Mouse (Mus musculus) fat pad, adult 2 months (tissue): ENCODE measurements around the gene Vmn1r43.
"Not testable (repeated sequence)": the region's sequence is repeated elsewhere in the genome, so short reads cannot be mapped to it uniquely, and the experiment has no call there.

Source experiments
- DNase-seq: peaks from one replicate; pipeline ENCODE4 v3.0.0-alpha.2; 2011; ENCODE audit warnings: low read depth, low spot score; ENCODE audit errors: extremely low read depth

The Vmn1r43 gene

GRCm38 (mm10) chr6:89876313-89876712, at the start of gene Vmn1r43, which contains the start of gene Vmn1r42:
TSS of gene Vmn1r43 (minus strand) at chr6:89876413.
TSS of gene Vmn1r42 (minus strand) at chr6:89876413.
- not testable (repeated sequence) for DNase-seq

- DNase-seq = no peak
These were observed 7.6 kb upstream of the Vmn1r43 start for GRCm38 (mm10) chr6:89883812-89884211.

- DNase-seq = no peak
These were observed 7.1 kb upstream of the Vmn1r43 start, which contains the start of gene Vmn1r44 for GRCm38 (mm10) chr6:89883360-89883759. TSS of gene Vmn1r44 (plus strand) at chr6:89883660.

GRCm38 (mm10) chr6:89880867-89881266, 4.7 kb upstream of the Vmn1r43 start:
- no peak for DNase-seq

- DNase-seq = no peak
These were observed 750 bp upstream of the Vmn1r43 start for GRCm38 (mm10) chr6:89876963-89877362.

GRCm38 (mm10) chr6:89867976-89868375, 8.2 kb downstream of the Vmn1r43 start:
- no peak for DNase-seq

- DNase-seq = no peak
These were observed 8.9 kb downstream of the Vmn1r43 start for GRCm38 (mm10) chr6:89867276-89867675.

GRCm38 (mm10) chr6:89863792-89864191, 12.4 kb downstream of the Vmn1r43 start:
- DNase-seq = no peak

- DNase-seq = no peak
These were observed 16.4 kb downstream of the Vmn1r43 start for GRCm38 (mm10) chr6:89859839-89860238.

- no peak for DNase-seq
These were observed 18.7 kb downstream of the Vmn1r43 start for GRCm38 (mm10) chr6:89857552-89857951.
